20 mouse cellular contexts compared by ENCODE assay signal in genomic region chr10:68562344-68562743, GRCm38 (mm10). TPM values are rescaled to one million over a fixed set of nuclear protein-coding genes. Genes with fewer than 3 reads are reported as not detected.
DNase-seq lines count a peak whose midpoint lies in the region; ATAC-seq and TF ChIP-seq lines count a peak whose summit lies in the region.
"Had no signal": no experiment of that assay in that cellular context is flagged by ENCODE, and none has a peak within 500 bp of the region (broad histone marks: within the 10 kb centered on the region; RNA-seq: fewer than 3 reads in every experiment).

No protein-coding gene starts in this region.

- intact Hi-C loops in left cerebral cortex, postnatal 25 days (cut with DNase I), result loop anchor here (2.0 kb wide), 1 partner anchor 44 kb away; no protein-coding TSS in a partner anchor

- ATAC-seq in midbrain, embryonic 16.5 days, result peak; percentile 28; the same call in 1 of the 2 replicates
- ATAC-seq in midbrain, embryonic 13.5 days, result no peak
- ATAC-seq: inflammation-experienced regulatory T-cells, adult 6 months had no signal

- no peak overlapping the region for H3K4me3 ChIP-seq in midbrain, embryonic 16.5 days (ENCODE audit: low read depth, low read length)
- H3K4me3 ChIP-seq in midbrain, embryonic 13.5 days (replicated peaks), result no peak overlapping the region
- H3K4me3 ChIP-seq in cortical plate, adult 2 months (ENCODE audit: insufficient read depth, low read length), result no peak overlapping the region
- H3K4me3 ChIP-seq: forebrain, embryonic 12.5 days; heart, embryonic 15.5 days had no signal

- peaks cover 4% of the 10 kb centered on the region; the same call in 1 of the 2 replicates for H3K4me1 ChIP-seq in midbrain, embryonic 16.5 days (ENCODE audit: control insufficient read depth, insufficient read depth, low read length)
- 0 out of 2 replicates have a peak, but pooled peaks cover 7% of the 10 kb centered on the region for H3K4me1 ChIP-seq in midbrain, embryonic 13.5 days (replicated peaks)
- peaks cover 3% of the 10 kb centered on the region for H3K4me1 ChIP-seq in cortical plate, adult 2 months (ENCODE audit: control insufficient read depth, insufficient read depth, low read length)
- H3K4me1 ChIP-seq: heart, embryonic 15.5 days had no signal

- no peak overlapping the region for H3K4me2 ChIP-seq in midbrain, embryonic 16.5 days (ENCODE audit: low read length)
- no peak overlapping the region for H3K4me2 ChIP-seq in midbrain, embryonic 13.5 days (replicated peaks)
- H3K4me2 ChIP-seq: forebrain, embryonic 12.5 days; heart, embryonic 15.5 days had no signal

- no peak overlapping the region for H3K9ac ChIP-seq in midbrain, embryonic 16.5 days (ENCODE audit: low read depth, low read length)
- no peak overlapping the region for H3K9ac ChIP-seq in midbrain, embryonic 13.5 days (replicated peaks)
- H3K9ac ChIP-seq: forebrain, embryonic 12.5 days; heart, embryonic 15.5 days had no signal

- TF ChIP-seq POLR2A in cortical plate, adult 2 months (IDR thresholded peaks at IDR 0.05; ENCODE audit: extremely low read depth, insufficient read depth, low read length), result no peak

- WGBS in midbrain, embryonic 16.5 days, result 61% methylated on average over 5 of the region's 5 CpGs
- WGBS in midbrain, embryonic 13.5 days, result 63% methylated on average over 5 of the region's 5 CpGs

- peak; percentile 61 for DNase-seq in heart, adult 11 months
- no peak for DNase-seq in heart, adult 18-20 months
- DNase-seq in left cerebral cortex, postnatal 25 days (ENCODE audit: low spot score in 2 of 2), result peak; percentile 41 to 75
- no peak for DNase-seq in spleen, adult 12 weeks (ENCODE audit: low spot score)
- DNase-seq in urinary bladder, postnatal 10 days (ENCODE audit: low spot score), result no peak
- DNase-seq: cerebellum, adult 8-10 months; gastrocnemius, postnatal 14 days; kidney, adult 8-10 months; kidney, postnatal 14 days; liver; lung, postnatal 10 days; thymus, postnatal 14 days had no signal

- H3K36me3 ChIP-seq in midbrain, embryonic 16.5 days (ENCODE audit: control insufficient read depth, insufficient read depth, low read length), result no peaks in the 10 kb centered on the region
- H3K36me3 ChIP-seq in midbrain, embryonic 13.5 days, result no peaks in the 10 kb centered on the region
- H3K36me3 ChIP-seq: forebrain, embryonic 12.5 days; heart, embryonic 15.5 days had no signal

- no peaks in the 10 kb centered on the region for H3K9me3 ChIP-seq in midbrain, embryonic 16.5 days (replicated peaks; ENCODE audit: control insufficient read depth, low read length, poor library complexity, severe bottlenecking)
- H3K9me3 ChIP-seq in midbrain, embryonic 13.5 days, result no peaks in the 10 kb centered on the region
- H3K9me3 ChIP-seq: forebrain, embryonic 12.5 days; heart, embryonic 15.5 days had no signal

- no peaks in the 10 kb centered on the region for H3K27me3 ChIP-seq in midbrain, embryonic 16.5 days (ENCODE audit: control insufficient read depth, insufficient read depth, low read depth, low read length)
- H3K27me3 ChIP-seq in midbrain, embryonic 13.5 days, result no peaks in the 10 kb centered on the region
- H3K27me3 ChIP-seq: forebrain, embryonic 12.5 days; heart, embryonic 15.5 days had no signal

- H3K27ac ChIP-seq in midbrain, embryonic 16.5 days (ENCODE audit: low read length), result no peak overlapping the region
- no peak overlapping the region for H3K27ac ChIP-seq in midbrain, embryonic 13.5 days
- H3K27ac ChIP-seq in cortical plate, adult 2 months (ENCODE audit: insufficient read depth, low read length), result 0 out of 2 replicates have a peak overlapping the region, but pooled peaks have one; percentile 14
- H3K27ac ChIP-seq: forebrain, embryonic 12.5 days; heart, embryonic 15.5 days; stomach, postnatal 0 days had no signal

- TF ChIP-seq CTCF in cortical plate, adult 2 months (IDR thresholded peaks at IDR 0.05; ENCODE audit: extremely low read depth, insufficient read depth, low read length), result no peak

RNA-seq across cellular contexts. Expression of gene Cabcoco1, which starts 20.6 kb away (rescaled TPM):
- 10 to 100 TPM; 22.4 to 23.5 TPM for total RNA-seq in heart, adult 18-20 months (2021)
- 1.2 and 2.5 TPM in 2 replicates for polyA plus RNA-seq in midbrain, embryonic 16.5 days (2015; fragmentation: Nextera tagmentation; extraction: Ambion mirVana)
- polyA plus RNA-seq in midbrain, embryonic 13.5 days (2015; fragmentation: Nextera tagmentation; extraction: Ambion mirVana), result 0.40 and 0.51 TPM in 2 replicates
- polyA plus RNA-seq in cortical plate, adult 2 months (2012; rRNA removed), result 2.1 and 2.2 TPM in 2 replicates
- 1 to 10 TPM; 1.7 to 2.4 TPM for total RNA-seq in left cerebral cortex, postnatal 25 days (2021)
- polyA plus RNA-seq: C2C12 had no signal

Comparison
In these comparisons a context has a peak if more than half of its experiments do, and no peak if none do; other contexts are left out.
1. DNase-seq: peak in heart, adult 11 months (single experiment) and left cerebral cortex, postnatal 25 days (2 of 2); none in heart, adult 18-20 months (0 of 2), spleen, adult 12 weeks (single experiment) and urinary bladder, postnatal 10 days (single experiment).